Mouse (Mus musculus): ENCODE data around the gene Icam4. TPM values are rescaled to one million over a fixed set of nuclear protein-coding genes. Genes with fewer than 3 reads are reported as not detected.
"Not testable (repeated sequence)": the region's sequence is repeated elsewhere in the genome, so short reads cannot be mapped to it uniquely, and the experiment has no call there.

The Icam4 gene
- polyA plus RNA-seq, 1 experiment from 2014 or later, result 0.29 TPM

DNA sequence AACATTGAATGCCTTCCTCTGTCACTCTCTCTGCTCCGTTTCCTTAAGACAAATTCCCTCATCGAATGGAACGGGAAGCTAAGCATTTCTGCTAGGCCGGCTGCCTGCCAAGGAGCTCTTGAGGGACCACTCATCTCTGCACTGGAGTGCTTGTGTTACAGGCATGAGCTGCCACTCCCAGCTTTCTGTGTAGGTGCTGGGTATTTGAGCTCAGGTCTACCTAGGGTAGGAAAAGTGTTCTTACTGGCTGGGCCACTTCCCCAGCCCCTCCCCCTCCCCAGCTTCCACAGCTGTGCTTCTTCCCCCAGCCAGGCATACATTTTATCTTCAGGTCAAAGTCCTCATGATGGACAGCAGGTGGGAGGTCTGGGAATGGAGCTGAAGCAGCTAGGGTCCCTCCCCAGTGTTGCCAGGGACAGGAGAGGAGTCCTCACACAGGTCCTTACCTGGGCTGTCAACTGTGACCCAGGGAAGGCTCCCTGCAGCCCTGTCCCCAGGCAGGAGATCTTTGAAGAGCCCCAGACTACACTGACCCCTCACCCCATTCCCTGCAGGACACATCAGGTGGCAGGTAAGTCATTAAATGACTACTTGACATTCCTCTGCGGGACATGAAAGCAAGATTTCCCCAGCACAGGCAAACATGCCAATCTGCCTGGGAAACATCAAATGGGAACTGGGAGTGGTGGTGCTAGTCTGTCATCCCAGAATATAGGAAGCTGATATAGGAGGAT is 35.8 kb upstream of the Icam4 start:
- 59% methylated on average over 5 of the region's 5 CpGs for WGBS
- no peak overlapping the region for H3K4me2 ChIP-seq (ENCODE audit: low read length)
- ATAC-seq, result no peak

GRCm38 (mm10) chr9:20995069-20995468 is 34.1 kb upstream of the Icam4 start:
- Histone ChIP-seq H3K36me3 (ENCODE audit: control insufficient read depth, insufficient read depth, low read length) (no peaks in the 10 kb centered on the region), H3K4me2 (ENCODE audit: low read length) (no peak overlapping the region), H3K27me3 (replicated peaks; ENCODE audit: control insufficient read depth, insufficient read depth, low read length) (no peaks in the 10 kb centered on the region), H3K9me3 (ENCODE audit: control insufficient read depth, low read length) (no peaks in the 10 kb centered on the region), H3K4me1 (ENCODE audit: control insufficient read depth, insufficient read depth, low read depth, low read length) (no peaks in the 10 kb centered on the region), H3K4me3 (ENCODE audit: low read length) (no peak overlapping the region), H3K9ac (ENCODE audit: low read depth, low read length) (no peak overlapping the region), H3K27ac (ENCODE audit: low read depth, low read length) (no peak overlapping the region)
- WGBS, result 81% methylated on average over 3 of the region's 3 CpGs
- ATAC-seq, result no peak

More for the DNA sequence above, 35.8 kb upstream of the Icam4 start:
- Histone ChIP-seq H3K36me3 (ENCODE audit: control insufficient read depth, insufficient read depth, low read length) (no peaks in the 10 kb centered on the region), H3K9ac (ENCODE audit: low read depth, low read length) (no peak overlapping the region), H3K4me3 (ENCODE audit: low read length) (no peak overlapping the region), H3K9me3 (ENCODE audit: control insufficient read depth, low read length) (no peaks in the 10 kb centered on the region), H3K27ac (ENCODE audit: low read depth, low read length) (no peak overlapping the region), H3K27me3 (replicated peaks; ENCODE audit: control insufficient read depth, insufficient read depth, low read length) (no peaks in the 10 kb centered on the region; the same call in 1 of the 2 replicates), H3K4me1 (ENCODE audit: control insufficient read depth, insufficient read depth, low read depth, low read length) (no peaks in the 10 kb centered on the region)

GRCm38 (mm10) chr9:20997065-20997464 is 32.1 kb upstream of the Icam4 start:
- 91% methylated on average over 8 of the region's 8 CpGs for WGBS
- Histone ChIP-seq H3K4me1 (ENCODE audit: control insufficient read depth, insufficient read depth, low read depth, low read length) (peaks cover under 1% of the 10 kb centered on the region; the same call in 1 of the 2 replicates), H3K9me3 (ENCODE audit: control insufficient read depth, low read length) (no peaks in the 10 kb centered on the region), H3K36me3 (ENCODE audit: control insufficient read depth, insufficient read depth, low read length) (no peaks in the 10 kb centered on the region), H3K9ac (ENCODE audit: low read depth, low read length) (no peak overlapping the region), H3K4me3 (ENCODE audit: low read length) (no peak overlapping the region), H3K27ac (ENCODE audit: low read depth, low read length) (no peak overlapping the region), H3K4me2 (ENCODE audit: low read length) (no peak overlapping the region), H3K27me3 (replicated peaks; ENCODE audit: control insufficient read depth, insufficient read depth, low read length) (no peaks in the 10 kb centered on the region)
- no peak for ATAC-seq

DNA sequence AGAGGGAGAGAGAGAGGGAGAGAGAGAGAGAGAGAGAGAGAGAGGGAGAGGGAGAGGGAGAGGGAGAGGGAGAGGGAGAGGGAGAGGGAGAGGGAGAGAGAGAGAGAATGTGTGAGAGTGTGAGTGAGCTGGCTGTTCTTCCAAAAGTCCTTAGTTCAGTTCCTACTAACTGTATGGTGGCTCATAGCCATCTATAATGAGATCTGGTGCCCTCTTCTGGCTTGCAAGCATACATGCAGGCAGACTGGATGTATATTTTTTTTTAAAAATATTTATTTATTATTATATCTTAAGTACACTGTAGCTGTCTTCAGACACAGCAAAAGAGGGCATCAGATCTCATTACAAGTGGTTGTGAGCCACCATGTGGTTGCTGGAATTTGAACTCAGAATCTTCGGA is 30.8 kb upstream of the Icam4 start:
- WGBS, result 85% methylated on average over 1 of the region's 1 CpGs
- not testable (repeated sequence) for H3K9ac ChIP-seq (ENCODE audit: low read depth, low read length); H3K9me3 ChIP-seq (ENCODE audit: control insufficient read depth, low read length)

GRCm38 (mm10) chr9:21000811-21001210 is 28.4 kb upstream of the Icam4 start:
- H3K4me2 ChIP-seq (ENCODE audit: low read length), result no peak overlapping the region
- H3K27ac ChIP-seq (ENCODE audit: low read depth, low read length), result no peak overlapping the region
- no peak overlapping the region for H3K9ac ChIP-seq (ENCODE audit: low read depth, low read length)
- no peak overlapping the region for H3K4me3 ChIP-seq (ENCODE audit: low read length)
- H3K4me1 ChIP-seq (ENCODE audit: control insufficient read depth, insufficient read depth, low read depth, low read length), result peaks cover 5% of the 10 kb centered on the region
- ATAC-seq, result no peak
- H3K9me3 ChIP-seq (ENCODE audit: control insufficient read depth, low read length), result no peaks in the 10 kb centered on the region
- H3K36me3 ChIP-seq (ENCODE audit: control insufficient read depth, insufficient read depth, low read length), result peaks cover 4% of the 10 kb centered on the region
- H3K27me3 ChIP-seq (replicated peaks; ENCODE audit: control insufficient read depth, insufficient read depth, low read length), result no peaks in the 10 kb centered on the region

More for the DNA sequence above, 30.8 kb upstream of the Icam4 start:
- not testable (repeated sequence) for H3K4me3 ChIP-seq (ENCODE audit: low read length); ATAC-seq; H3K36me3 ChIP-seq (ENCODE audit: control insufficient read depth, insufficient read depth, low read length); H3K4me1 ChIP-seq (ENCODE audit: control insufficient read depth, insufficient read depth, low read depth, low read length); H3K27me3 ChIP-seq (replicated peaks; ENCODE audit: control insufficient read depth, insufficient read depth, low read length); H3K4me2 ChIP-seq (ENCODE audit: low read length); H3K27ac ChIP-seq (ENCODE audit: low read depth, low read length)

GRCm38 (mm10) chr9:21001651-21002200 is 27.4 kb upstream of the Icam4 start:
- H3K9me3 ChIP-seq (ENCODE audit: control insufficient read depth, low read length), result no peaks in the 10 kb centered on the region
- ATAC-seq, result no peak
- no peak overlapping the region for H3K4me2 ChIP-seq (ENCODE audit: low read length)
- no peak overlapping the region for H3K4me3 ChIP-seq (ENCODE audit: low read length)
- no peak overlapping the region for H3K9ac ChIP-seq (ENCODE audit: low read depth, low read length)
- H3K27ac ChIP-seq (ENCODE audit: low read depth, low read length), result no peak overlapping the region
- H3K36me3 ChIP-seq (ENCODE audit: control insufficient read depth, insufficient read depth, low read length), result peaks cover 11% of the 10 kb centered on the region
- WGBS, result 79% methylated on average over 6 of the region's 6 CpGs
- H3K4me1 ChIP-seq (ENCODE audit: control insufficient read depth, insufficient read depth, low read depth, low read length), result peaks cover 5% of the 10 kb centered on the region
- no peaks in the 10 kb centered on the region for H3K27me3 ChIP-seq (replicated peaks; ENCODE audit: control insufficient read depth, insufficient read depth, low read length)

- peak; percentile 41 for ATAC-seq
- no peaks in the 10 kb centered on the region for H3K27me3 ChIP-seq (replicated peaks; ENCODE audit: control insufficient read depth, insufficient read depth, low read length)
- H3K9ac ChIP-seq (ENCODE audit: low read depth, low read length), result peak overlapping the region; percentile 89
- H3K9me3 ChIP-seq (ENCODE audit: control insufficient read depth, low read length), result no peaks in the 10 kb centered on the region
- peak overlapping the region; percentile 81 for H3K4me2 ChIP-seq (ENCODE audit: low read length)
- WGBS, result 12% methylated on average over 7 of the region's 7 CpGs
- peak overlapping the region; percentile 90 for H3K4me3 ChIP-seq (ENCODE audit: low read length)
- H3K4me1 ChIP-seq (ENCODE audit: control insufficient read depth, insufficient read depth, low read depth, low read length), result peaks cover 5% of the 10 kb centered on the region
- H3K36me3 ChIP-seq (ENCODE audit: control insufficient read depth, insufficient read depth, low read length), result peaks cover 16% of the 10 kb centered on the region
- H3K27ac ChIP-seq (ENCODE audit: low read depth, low read length), result peak overlapping the region; percentile 86
Measured at GRCm38 (mm10) chr9:21002270-21002626, 26.9 kb upstream of the Icam4 start.

DNA sequence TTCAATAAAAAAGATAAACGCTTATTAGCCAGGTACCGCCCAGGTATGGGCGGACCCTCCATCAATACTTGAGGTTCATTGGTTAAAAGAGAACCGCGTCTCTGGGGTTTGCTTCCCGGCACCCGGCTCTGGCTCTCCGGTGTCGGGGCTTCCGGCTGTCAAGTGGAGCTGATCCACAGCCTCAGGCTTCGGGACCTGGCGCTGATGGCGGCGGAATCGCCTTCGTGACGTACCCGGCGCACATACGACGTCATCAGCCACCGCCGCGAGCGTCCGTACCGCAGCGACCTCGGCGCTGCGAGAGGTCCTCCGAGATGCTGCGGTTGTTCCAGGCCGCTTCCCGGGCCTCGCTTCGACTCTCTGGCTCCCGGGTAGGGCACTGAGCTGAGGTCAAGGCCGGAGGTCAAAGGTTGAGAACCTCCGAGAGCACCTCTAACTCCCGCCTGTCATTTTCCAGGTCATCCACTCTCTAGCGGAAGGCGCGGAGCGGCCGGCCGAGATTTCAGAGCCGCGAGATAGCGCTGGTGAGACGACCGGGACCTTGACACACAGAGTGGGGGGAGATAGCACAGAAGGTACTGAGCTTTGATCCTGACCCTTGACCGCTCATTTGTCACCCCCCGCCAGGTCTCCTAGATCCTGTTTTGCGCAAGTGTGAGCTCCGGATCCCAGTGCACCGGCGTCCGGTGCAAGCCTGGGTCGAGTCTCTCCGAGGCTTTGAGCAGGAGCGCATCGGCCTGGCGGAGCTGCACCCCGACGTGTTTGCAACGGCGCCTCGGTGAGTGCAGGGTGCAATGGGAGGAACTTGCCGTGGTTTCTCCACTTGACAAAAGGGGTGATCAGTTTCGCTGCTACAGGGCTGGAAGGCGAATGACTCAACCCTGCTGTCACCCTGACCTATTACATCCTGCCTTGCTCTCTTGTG is 26.3 kb upstream of the Icam4 start, which contains the start of gene Mrpl4:
TSS of gene Mrpl4 (plus strand) at position 112 of the 925 bp plus-strand sequence.
- Histone ChIP-seq H3K27ac (ENCODE audit: low read depth, low read length) (peak within 1 kb of the TSS; percentile 86), H3K4me1 (ENCODE audit: control insufficient read depth, insufficient read depth, low read depth, low read length) (peaks cover 5% of the 10 kb centered on the region), H3K36me3 (ENCODE audit: control insufficient read depth, insufficient read depth, low read length) (peaks cover 22% of the 10 kb centered on the region), H3K9ac (ENCODE audit: low read depth, low read length) (peak within 1 kb of the TSS; percentile 89), H3K4me3 (ENCODE audit: low read length) (peak within 1 kb of the TSS; percentile 90), H3K27me3 (replicated peaks; ENCODE audit: control insufficient read depth, insufficient read depth, low read length) (no peaks in the 10 kb centered on the region), H3K4me2 (ENCODE audit: low read length) (peak within 1 kb of the TSS; percentile 81), H3K9me3 (ENCODE audit: control insufficient read depth, low read length) (no peaks in the 10 kb centered on the region)
- peak; percentile 93 for ATAC-seq
- WGBS, result under 1% methylated on average over 62 of the region's 72 CpGs
